Mouse (Mus musculus) limb, embryonic 15.5 days (tissue): ENCODE measurements around the gene Gsto2. TPM values are rescaled to one million over a fixed set of nuclear protein-coding genes. Genes with fewer than 3 reads are reported as not detected.

Experiments used
- ATAC-seq: fragments of 200-750 bp; cut with Nextera tagmentation; 2 replicates; pipeline ENCODE4 v1.8.0; 2017; ENCODE audit warnings: low read depth, moderate TSS enrichment; ENCODE audit not compliant: insufficient number of reproducible peaks, low FRiP score, low TSS enrichment
- H3K27ac ChIP-seq: fragments of 300-500 bp; sonication (generic); 2 replicates; pipeline ENCODE4 v1.5.1; 2015; ENCODE audit warnings: moderate library complexity, mild to moderate bottlenecking, inconsistent platforms
- H3K27me3 ChIP-seq: fragments of 300-500 bp; sonication (generic); 2 replicates; pipeline ENCODE4 v1.6.1; 2015; ENCODE audit warnings: inconsistent platforms
- H3K36me3 ChIP-seq: fragments of 300-500 bp; sonication (generic); 2 replicates; pipeline ENCODE4 v1.6.1; 2015; ENCODE audit warnings: inconsistent platforms
- H3K4me1 ChIP-seq: fragments of 300-500 bp; sonication (generic); 2 replicates; pipeline ENCODE4 v1.6.1; 2015; ENCODE audit warnings: inconsistent platforms
- H3K4me2 ChIP-seq: fragments of 300-500 bp; sonication (generic); 2 replicates; pipeline ENCODE4 v1.6.1; 2015; ENCODE audit warnings: mild to moderate bottlenecking, inconsistent platforms
- H3K4me3 ChIP-seq: fragments of 300-500 bp; sonication (generic); 2 replicates; pipeline ENCODE4 v1.5.1; 2015; ENCODE audit warnings: mild to moderate bottlenecking, inconsistent platforms
- H3K9ac ChIP-seq: fragments of 300-500 bp; sonication (generic); 2 replicates; pipeline ENCODE4 v1.6.1; 2015; ENCODE audit warnings: inconsistent platforms
- H3K9me3 ChIP-seq: fragments of 300-500 bp; sonication (generic); 2 replicates; pipeline ENCODE4 v1.6.1; 2016; ENCODE audit warnings: inconsistent platforms
- WGBS: fragments of 180-500 bp; shearing (Covaris S2); methylation state at CpG from one replicate; pipeline ENCODE4 v1.1.7; 2015; 5-methylcytosine and 5-hydroxymethylcytosine counted together
- polyA plus RNA-seq: library from polyadenylated mRNA; unstranded; fragments of >200 nt; fragmentation: Nextera tagmentation; extraction: Ambion mirVana; gene quantifications from 2 replicates; pipeline ENCODE4 v1.2.1, GENCODE M21; 2015

The Gsto2 gene
- polyA plus RNA-seq, 1 experiment from 2014 or later = 1.1 TPM

DNA sequence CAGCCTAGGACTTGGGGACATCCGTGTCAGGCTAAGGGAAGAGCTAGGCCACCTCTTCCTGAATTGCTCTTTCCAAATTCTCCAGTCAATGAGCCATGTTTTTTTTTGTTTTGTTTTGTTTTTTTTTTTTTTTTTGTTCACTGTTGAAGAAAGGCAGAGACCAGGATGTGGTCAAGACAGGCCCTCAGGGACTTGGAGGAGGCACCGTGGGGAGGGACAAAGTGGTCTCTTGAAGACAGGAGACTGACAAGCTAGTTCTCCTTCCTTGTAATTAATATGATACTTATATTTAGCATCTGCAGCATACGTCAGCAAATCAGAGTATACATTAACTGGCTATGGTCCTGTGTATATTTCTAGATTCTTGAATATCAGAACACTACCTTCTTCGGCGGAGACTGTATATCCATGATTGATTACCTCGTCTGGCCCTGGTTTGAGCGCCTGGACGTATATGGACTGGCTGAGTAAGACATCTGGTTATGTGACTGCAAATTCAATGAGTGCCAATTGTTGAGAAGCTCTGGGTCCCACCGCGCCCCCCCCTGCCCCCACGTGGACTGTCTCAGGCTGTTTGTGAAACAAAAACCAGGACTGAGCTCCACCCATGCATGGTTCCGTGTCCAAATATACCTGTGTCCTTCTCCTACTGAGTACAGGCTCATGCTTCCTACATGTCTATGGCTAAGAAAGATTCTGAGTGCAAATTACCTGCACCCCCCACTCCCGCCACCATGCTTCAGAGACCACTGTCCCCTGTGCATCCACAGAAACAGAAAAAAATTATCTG lies 19.2 kb downstream of the Gsto2 start:
- H3K4me1 ChIP-seq = peaks cover 16% of the 10 kb centered on the region; the same call in 1 of the 2 replicates
- ATAC-seq = no peak
- no peaks in the 10 kb centered on the region for H3K9me3 ChIP-seq
- no peak overlapping the region for H3K27ac ChIP-seq
- 72% methylated on average over 13 of the region's 13 CpGs for WGBS
- H3K4me3 ChIP-seq = no peak overlapping the region
- no peak overlapping the region for H3K4me2 ChIP-seq
- no peaks in the 10 kb centered on the region for H3K36me3 ChIP-seq
- H3K9ac ChIP-seq = no peak overlapping the region
- no peaks in the 10 kb centered on the region for H3K27me3 ChIP-seq

DNA sequence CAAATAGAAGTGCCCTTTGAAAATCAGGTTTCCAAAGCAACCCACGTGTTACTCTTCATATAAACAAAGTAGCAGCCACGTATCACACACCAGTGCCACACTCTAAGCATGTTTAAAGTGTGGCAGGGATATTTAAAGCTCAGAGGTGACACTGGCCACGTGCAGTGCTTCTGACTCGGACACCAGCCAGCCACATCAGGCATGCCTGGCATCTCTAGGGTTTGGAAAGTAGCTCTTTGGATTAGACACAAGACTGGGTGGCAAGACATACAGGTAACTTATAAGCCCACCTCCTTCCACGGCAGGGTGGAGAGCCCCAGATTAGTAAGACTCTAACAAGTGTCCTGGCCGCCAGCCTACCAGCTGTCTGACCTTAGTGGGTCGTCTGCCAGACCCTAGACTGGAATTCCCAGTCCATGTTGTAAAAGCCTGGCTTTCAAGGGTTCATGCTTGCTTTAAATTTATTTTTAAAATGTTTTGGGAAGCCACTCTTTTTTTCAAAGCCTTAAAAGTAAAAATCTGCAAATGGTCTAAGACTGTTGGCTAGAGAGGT lies 19.9 kb downstream of the Gsto2 start:
- H3K9ac ChIP-seq = no peak overlapping the region
- peaks cover 22% of the 10 kb centered on the region for H3K4me1 ChIP-seq
- H3K4me3 ChIP-seq = no peak overlapping the region
- no peaks in the 10 kb centered on the region for H3K27me3 ChIP-seq
- H3K27ac ChIP-seq = no peak overlapping the region
- no peaks in the 10 kb centered on the region for H3K9me3 ChIP-seq
- no peak for ATAC-seq
- no peaks in the 10 kb centered on the region for H3K36me3 ChIP-seq
- H3K4me2 ChIP-seq = no peak overlapping the region
- 42% methylated on average over 7 of the region's 7 CpGs for WGBS

DNA sequence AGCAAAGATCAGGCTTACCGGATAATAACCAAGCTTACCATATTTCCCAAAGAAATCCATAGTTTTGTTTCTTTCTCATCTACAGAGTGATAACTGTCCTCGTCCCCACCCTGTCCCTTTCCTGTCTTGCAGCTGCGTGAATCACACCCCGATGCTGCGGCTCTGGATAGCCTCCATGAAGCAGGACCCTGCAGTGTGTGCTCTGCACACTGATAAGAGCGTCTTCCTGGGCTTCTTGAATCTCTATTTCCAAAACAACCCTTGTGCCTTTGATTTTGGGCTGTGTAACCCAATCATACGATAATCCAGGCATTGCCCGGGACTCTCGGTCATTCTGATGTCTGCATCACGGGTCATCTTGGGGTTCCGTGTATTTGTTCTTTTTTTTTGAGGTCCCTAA lies 20.6 kb downstream of the Gsto2 start:
- no peaks in the 10 kb centered on the region for H3K36me3 ChIP-seq
- no peak overlapping the region for H3K4me3 ChIP-seq
- no peak for ATAC-seq
- H3K27ac ChIP-seq = no peak overlapping the region
- peaks cover 28% of the 10 kb centered on the region for H3K4me1 ChIP-seq
- no peaks in the 10 kb centered on the region for H3K27me3 ChIP-seq
- no peaks in the 10 kb centered on the region for H3K9me3 ChIP-seq
- no peak overlapping the region for H3K4me2 ChIP-seq
- WGBS = 77% methylated on average over 11 of the region's 11 CpGs
- H3K9ac ChIP-seq = no peak overlapping the region

DNA sequence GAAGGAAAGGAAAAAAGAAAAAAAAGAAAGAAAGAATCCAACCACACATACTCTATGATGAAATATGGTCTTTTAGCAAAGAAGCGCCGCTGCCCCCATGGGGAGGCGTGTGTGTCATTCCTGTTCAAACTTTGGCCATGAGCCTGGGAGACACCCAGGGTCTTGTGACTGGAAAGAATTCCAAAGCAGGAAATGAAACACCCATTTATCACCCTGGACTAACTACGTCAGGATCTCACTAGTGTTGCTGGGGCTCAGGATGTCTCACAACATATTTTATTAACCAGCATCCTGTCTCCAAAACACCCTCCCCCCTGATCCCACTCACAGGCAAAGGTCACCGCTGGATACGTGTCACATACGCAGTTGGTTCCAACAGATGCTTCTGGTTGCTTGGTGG lies 21.3 kb downstream of the Gsto2 start:
- peak overlapping the region; percentile 38; the same call in 1 of the 2 replicates for H3K27ac ChIP-seq
- H3K4me2 ChIP-seq = no peak overlapping the region
- H3K4me3 ChIP-seq = no peak overlapping the region
- no peaks in the 10 kb centered on the region for H3K27me3 ChIP-seq
- H3K9me3 ChIP-seq = no peaks in the 10 kb centered on the region
- WGBS = 36% methylated on average over 7 of the region's 7 CpGs
- H3K36me3 ChIP-seq = no peaks in the 10 kb centered on the region
- peaks cover 32% of the 10 kb centered on the region for H3K4me1 ChIP-seq
- ATAC-seq = no peak
- no peak overlapping the region for H3K9ac ChIP-seq

DNA sequence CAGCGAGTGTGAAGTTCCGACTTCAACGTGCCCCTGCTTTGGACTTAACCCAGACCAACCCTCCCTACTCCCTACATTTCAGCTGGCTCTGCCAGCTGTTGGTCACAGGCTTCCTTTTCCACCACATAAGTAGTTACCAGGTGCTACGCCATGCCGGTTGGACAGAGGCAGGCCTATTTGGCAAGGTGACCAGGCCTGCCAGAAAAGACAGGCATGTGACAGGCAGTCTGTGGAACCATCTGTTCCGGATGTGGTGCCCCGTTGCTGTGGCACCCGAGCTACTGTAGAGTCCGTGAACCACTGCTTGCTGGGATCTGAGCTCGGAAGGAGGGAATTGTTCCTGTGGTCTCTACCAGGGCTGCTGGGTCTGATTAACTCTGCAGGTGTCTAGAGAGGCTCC lies 22.1 kb downstream of the Gsto2 start:
- no peak overlapping the region for H3K27ac ChIP-seq
- H3K4me3 ChIP-seq = no peak overlapping the region
- H3K4me1 ChIP-seq = peaks cover 39% of the 10 kb centered on the region
- WGBS = 59% methylated on average over 10 of the region's 10 CpGs
- no peaks in the 10 kb centered on the region for H3K36me3 ChIP-seq
- no peaks in the 10 kb centered on the region for H3K9me3 ChIP-seq
- ATAC-seq = no peak
- no peaks in the 10 kb centered on the region for H3K27me3 ChIP-seq
- no peak overlapping the region for H3K9ac ChIP-seq
- no peak overlapping the region for H3K4me2 ChIP-seq

DNA sequence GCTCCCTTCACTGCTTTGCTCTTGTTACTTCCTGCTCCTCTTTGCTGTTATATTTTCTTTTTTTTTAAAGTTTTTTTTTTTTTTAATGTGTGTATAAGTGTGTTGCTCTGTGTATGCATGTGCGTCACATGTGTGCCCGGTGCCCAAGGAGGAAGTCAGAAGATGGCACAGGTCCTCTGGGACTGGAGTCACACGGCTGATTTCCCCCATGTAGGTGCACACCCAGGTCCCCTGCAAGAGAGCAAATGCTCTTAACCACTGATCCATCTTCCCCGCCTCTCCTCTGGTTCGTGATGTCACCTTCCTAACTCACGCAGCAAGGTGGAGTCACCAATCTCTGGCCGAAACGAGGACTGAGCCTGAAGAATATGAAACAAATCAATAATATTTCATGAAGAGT lies 22.7 kb downstream of the Gsto2 start:
- no peak for ATAC-seq
- WGBS = 96% methylated on average over 8 of the region's 8 CpGs
- peaks cover 39% of the 10 kb centered on the region for H3K4me1 ChIP-seq

DNA sequence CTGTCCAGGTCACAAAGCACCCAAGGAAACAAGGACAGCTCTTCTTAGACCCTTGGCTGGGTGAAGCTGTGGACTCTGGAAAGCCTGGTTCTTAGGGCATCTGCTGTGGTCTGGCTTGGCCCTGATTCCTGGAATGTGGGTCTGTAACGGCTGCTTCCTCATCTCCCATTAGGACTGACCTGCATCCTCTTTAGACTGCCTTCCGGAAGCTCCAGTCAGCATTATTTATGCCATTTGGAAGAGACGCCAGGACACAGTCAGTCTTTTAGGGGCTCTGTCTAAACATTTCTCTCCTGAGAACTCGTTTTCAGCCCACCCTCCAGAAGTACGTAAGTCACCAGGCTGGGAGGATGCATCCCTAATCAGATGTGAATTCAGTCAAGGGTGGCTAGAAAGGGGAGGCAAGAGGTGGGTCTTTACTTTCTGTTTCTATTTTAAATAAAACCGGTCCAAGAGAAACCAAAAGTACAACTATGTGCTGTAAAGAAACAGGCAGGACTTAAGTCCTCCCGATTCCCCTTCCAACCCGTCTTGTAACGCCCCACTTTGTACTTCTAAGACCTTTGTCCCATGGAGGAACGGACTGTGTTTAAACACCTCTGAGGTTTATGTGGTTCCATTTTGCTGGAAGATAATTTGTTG lies 25.3 kb downstream of the Gsto2 start:
- Histone ChIP-seq H3K4me3 (no peak overlapping the region), H3K27ac (peak overlapping the region; percentile 59; the same call in 1 of the 2 replicates), H3K36me3 (peaks cover 24% of the 10 kb centered on the region), H3K4me1 (peaks cover 36% of the 10 kb centered on the region), H3K27me3 (no peaks in the 10 kb centered on the region), H3K9ac (no peak overlapping the region), H3K9me3 (no peaks in the 10 kb centered on the region), H3K4me2 (0 out of 2 replicates have a peak overlapping the region, but pooled peaks have one; percentile 7)
- 42% methylated on average over 10 of the region's 10 CpGs for WGBS
- ATAC-seq = no peak

More for the DNA sequence above, 22.7 kb downstream of the Gsto2 start:
- Histone ChIP-seq H3K27me3 (no peaks in the 10 kb centered on the region), H3K4me3 (no peak overlapping the region), H3K27ac (no peak overlapping the region), H3K9me3 (no peaks in the 10 kb centered on the region), H3K9ac (no peak overlapping the region), H3K36me3 (no peaks in the 10 kb centered on the region), H3K4me2 (no peak overlapping the region)

DNA sequence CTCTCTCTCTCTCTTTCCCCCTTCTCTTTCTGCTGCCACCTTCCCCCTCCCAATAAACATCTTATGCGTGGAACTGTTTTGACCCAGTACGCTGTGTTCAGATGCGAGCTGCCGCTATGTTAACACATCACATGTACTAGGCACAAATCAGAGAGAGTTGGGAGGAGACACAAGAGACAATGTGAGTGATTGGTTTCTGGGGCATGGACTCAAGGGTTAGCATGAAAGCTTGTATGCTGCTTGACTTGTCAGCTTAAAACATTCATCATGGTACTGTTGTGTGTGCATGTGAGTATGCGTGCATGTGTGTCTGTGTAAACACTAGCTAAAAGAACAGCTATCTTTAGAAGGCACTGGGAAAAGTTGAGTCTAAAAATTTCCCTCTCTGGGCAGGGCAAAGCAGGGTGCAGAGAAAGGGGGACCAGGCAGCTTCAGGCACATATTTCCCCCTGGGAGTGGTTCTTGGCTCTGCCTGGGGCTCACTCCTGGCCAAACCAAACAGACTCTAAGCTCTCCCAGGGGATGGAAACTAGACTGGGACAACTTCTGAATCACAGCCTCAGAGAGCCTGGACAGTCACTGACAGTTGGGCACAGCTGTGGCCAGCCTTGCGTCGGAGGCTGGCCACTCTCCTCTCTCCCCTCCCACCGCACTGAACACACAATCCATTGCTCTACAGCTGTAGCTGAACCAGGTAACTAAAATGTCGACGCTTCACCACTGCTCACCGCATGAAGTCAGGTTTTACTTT lies 26.4 kb downstream of the Gsto2 start:
- ATAC-seq = no peak
- Histone ChIP-seq H3K4me1 (peaks cover 28% of the 10 kb centered on the region), H3K9me3 (no peaks in the 10 kb centered on the region), H3K27ac (0 out of 2 replicates have a peak overlapping the region, but pooled peaks have one; percentile 22), H3K4me2 (no peak overlapping the region), H3K9ac (no peak overlapping the region), H3K27me3 (no peaks in the 10 kb centered on the region), H3K4me3 (no peak overlapping the region), H3K36me3 (peaks cover 35% of the 10 kb centered on the region)
- WGBS = 64% methylated on average over 11 of the region's 11 CpGs

DNA sequence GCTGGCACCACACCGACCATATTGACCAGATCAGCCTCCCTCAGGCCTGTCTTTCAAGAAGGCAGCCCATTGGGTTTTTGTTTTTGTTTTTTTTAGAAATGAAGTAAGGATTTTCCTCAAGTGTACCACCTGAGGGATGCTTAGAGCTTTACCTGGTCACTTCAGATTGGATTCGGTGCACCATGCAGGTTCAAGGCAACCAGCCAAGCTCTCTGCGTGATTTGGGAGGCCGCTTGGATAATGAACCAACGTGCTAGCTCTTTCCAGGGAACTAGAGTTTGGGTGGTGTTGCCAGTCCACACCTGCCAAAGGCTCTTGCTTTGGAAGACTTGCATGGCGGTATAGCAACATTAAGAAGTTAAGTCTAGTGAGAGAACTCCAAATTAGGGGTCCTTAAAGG lies 27.8 kb downstream of the Gsto2 start:
- Histone ChIP-seq H3K9ac (no peak overlapping the region), H3K4me3 (no peak overlapping the region), H3K9me3 (no peaks in the 10 kb centered on the region), H3K27ac (no peak overlapping the region), H3K4me1 (peaks cover 23% of the 10 kb centered on the region), H3K36me3 (peaks cover 47% of the 10 kb centered on the region), H3K27me3 (no peaks in the 10 kb centered on the region), H3K4me2 (no peak overlapping the region)
- ATAC-seq = no peak
- 89% methylated on average over 6 of the region's 6 CpGs for WGBS

DNA sequence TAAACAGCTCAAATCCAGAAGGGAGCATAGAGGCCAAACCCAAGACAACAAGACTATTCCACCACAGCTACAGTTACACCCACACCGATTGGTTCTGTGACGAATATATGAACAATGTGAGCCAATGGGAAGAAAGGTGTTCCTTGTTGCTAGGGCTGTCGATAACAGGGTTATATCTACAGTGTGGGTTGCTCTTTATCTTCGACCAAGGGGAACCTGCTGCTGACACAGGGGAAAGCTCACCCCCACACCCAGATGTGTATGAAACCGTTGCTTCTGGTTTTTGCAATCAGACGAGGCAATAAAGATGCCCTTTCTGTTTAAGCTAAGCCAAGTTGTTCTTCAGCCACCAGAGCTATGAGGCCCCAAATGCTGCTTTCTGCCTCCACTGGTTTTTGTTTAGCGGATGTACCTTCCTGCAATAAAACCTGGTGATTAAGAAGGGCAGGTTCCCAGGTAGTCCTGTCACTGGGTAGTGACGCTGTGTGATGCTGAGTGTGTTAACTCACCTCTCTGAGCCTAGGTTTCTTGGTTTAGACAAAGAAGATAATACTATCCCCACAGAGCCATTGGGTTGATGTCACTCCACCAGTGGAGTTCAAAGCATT lies 33.2 kb downstream of the Gsto2 start:
- no peaks in the 10 kb centered on the region for H3K27me3 ChIP-seq
- H3K9me3 ChIP-seq = no peaks in the 10 kb centered on the region
- H3K4me1 ChIP-seq = peaks cover 27% of the 10 kb centered on the region
- no peak overlapping the region for H3K9ac ChIP-seq
- ATAC-seq = no peak
- H3K36me3 ChIP-seq = peaks cover 42% of the 10 kb centered on the region
- H3K4me3 ChIP-seq = no peak overlapping the region
- WGBS = 74% methylated on average over 8 of the region's 8 CpGs
- no peak overlapping the region for H3K27ac ChIP-seq
- no peak overlapping the region for H3K4me2 ChIP-seq

DNA sequence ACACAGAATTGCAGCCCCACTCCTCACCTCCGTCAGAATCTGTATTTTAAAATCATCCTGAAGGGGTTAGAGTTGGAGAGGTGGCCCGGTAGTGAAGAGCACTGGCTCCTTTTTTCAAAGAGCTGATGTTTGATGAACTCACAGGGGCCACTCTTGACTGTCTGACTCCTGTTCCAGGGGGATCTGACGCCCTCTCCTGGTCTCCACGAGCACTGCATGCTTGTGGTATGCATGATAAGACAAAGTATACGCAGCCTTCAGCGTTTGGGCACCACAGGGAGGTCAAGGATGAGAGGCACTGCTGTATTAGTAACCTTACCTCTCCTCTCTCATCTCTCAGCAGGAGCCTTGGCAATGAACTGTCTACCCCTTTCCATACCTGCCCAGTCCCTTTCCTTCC lies 34.7 kb downstream of the Gsto2 start:
- no peak overlapping the region for H3K9ac ChIP-seq
- H3K4me1 ChIP-seq = peaks cover 32% of the 10 kb centered on the region
- WGBS = 62% methylated on average over 6 of the region's 6 CpGs
- no peak overlapping the region for H3K4me3 ChIP-seq
- peaks cover 29% of the 10 kb centered on the region for H3K36me3 ChIP-seq
- ATAC-seq = no peak
- no peaks in the 10 kb centered on the region for H3K9me3 ChIP-seq
- H3K27me3 ChIP-seq = no peaks in the 10 kb centered on the region
- no peak overlapping the region for H3K4me2 ChIP-seq
- H3K27ac ChIP-seq = 0 out of 2 replicates have a peak overlapping the region, but pooled peaks have one; percentile 44
